Mouse (Mus musculus): ENCODE data around the gene Gm7271. TPM values are rescaled to one million over a fixed set of nuclear protein-coding genes. Genes with fewer than 3 reads are reported as not detected.

The Gm7271 gene
- polyA plus RNA-seq (2014; fragmentation: Illumina TruSeq; extraction: RNeasy Lipid Tissue Mini Kit (QIAGEN cat#74804); ENCODE audit: low read depth, low replicate concordance): not detected

DNA sequence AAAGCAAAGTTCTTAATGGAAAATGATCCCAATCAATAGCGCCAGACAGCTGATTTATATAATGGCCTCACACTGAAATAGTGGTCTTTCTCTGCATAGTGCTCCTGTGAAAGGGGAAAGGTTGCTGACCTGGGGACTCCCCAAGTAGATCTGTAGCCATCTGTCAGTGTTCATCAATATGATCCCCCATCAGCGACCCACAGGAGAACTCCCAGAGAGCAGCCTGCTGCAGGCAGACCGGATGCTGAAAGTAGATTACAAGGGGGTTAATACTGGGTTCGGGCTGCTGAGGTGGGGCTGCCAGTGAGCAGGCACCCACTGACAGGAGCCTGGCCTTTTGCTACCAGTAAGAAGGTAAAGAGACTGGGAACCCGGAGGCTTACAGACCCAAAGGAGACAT lies at the start of gene Gm7271:
Gene Gm7271 (plus strand): TSS at position 230 of the 400 bp plus-strand sequence.

DNA sequence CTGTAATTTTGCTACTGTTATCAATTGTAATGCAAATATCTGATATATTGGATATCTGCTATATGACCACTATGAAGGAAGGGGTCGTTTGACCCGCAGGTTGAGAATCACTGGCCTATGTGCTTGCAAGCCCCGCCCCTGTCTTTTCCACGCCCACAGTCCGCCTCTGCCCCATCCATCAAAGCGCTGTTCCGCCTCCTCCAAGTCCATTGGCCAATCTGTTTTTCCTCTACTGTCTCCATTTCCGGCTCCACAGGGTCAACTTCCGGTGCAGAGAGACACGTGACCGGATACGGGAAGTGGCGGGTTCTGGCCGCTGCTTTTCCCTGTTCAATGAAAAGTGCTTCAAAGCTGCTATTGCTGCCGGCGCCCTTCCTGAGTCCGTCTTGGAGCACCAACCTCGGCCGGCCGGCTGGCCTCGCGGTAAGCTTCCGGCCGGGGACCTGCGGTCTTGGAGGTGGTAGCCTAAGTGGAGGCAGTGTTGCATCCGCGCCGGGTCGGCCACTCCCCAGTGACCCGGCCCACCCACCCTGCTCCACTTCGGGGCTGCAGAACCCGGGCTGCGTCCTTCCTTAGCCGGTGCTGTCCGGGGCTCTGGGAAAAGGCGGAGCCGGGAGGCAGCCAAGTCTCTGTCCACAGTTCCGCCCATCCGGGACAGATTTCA lies 45.3 kb downstream of the Gm7271 start, which contains the start of gene Exoc1:
Gene Exoc1 (plus strand): TSS at position 272 of the 664 bp plus-strand sequence.

Other genes starting within 250 kb of the Gm7271 start
- 65.2 TPM for gene Clock, start 179.2 kb upstream of the Gm7271 start, polyA plus RNA-seq (2014; fragmentation: Illumina TruSeq; extraction: RNeasy Lipid Tissue Mini Kit (QIAGEN cat#74804); ENCODE audit: low read depth, low replicate concordance)
- gene Pdcl2, start 152.9 kb upstream of the Gm7271 start, polyA plus RNA-seq (2014; fragmentation: Illumina TruSeq; extraction: RNeasy Lipid Tissue Mini Kit (QIAGEN cat#74804); ENCODE audit: low read depth, low replicate concordance): 1.1 TPM
- not detected for gene Nmu, start 120.3 kb upstream of the Gm7271 start, polyA plus RNA-seq (2014; fragmentation: Illumina TruSeq; extraction: RNeasy Lipid Tissue Mini Kit (QIAGEN cat#74804); ENCODE audit: low read depth, low replicate concordance)
- 69.4 TPM for gene Exoc1, start 45.3 kb downstream of the Gm7271 start, polyA plus RNA-seq (2014; fragmentation: Illumina TruSeq; extraction: RNeasy Lipid Tissue Mini Kit (QIAGEN cat#74804); ENCODE audit: low read depth, low replicate concordance)
- 7.1 TPM for gene Cep135, start 104.7 kb downstream of the Gm7271 start, polyA plus RNA-seq (2014; fragmentation: Illumina TruSeq; extraction: RNeasy Lipid Tissue Mini Kit (QIAGEN cat#74804); ENCODE audit: low read depth, low replicate concordance)
- 0.08 TPM for gene C530008M17Rik, start 172.5 kb downstream of the Gm7271 start, polyA plus RNA-seq (2014; fragmentation: Illumina TruSeq; extraction: RNeasy Lipid Tissue Mini Kit (QIAGEN cat#74804); ENCODE audit: low read depth, low replicate concordance)

All from kidney, adult 10 weeks (tissue).